Mouse (Mus musculus) gastrocnemius, postnatal 25 days (tissue): ENCODE results near the gene Rasa1. TPM values are rescaled to one million over a fixed set of nuclear protein-coding genes. Genes with fewer than 3 reads are reported as not detected.
A peak's percentile ranks its signal among the peaks of the same experiment; 100 is the strongest.

Experiments
- DNase-seq: peaks from one replicate; pipeline ENCODE4 v3.0.0; 2022
- long read RNA-seq, 2 experiments: library from polyadenylated mRNA; stranded (forward); transcript quantifications; one replicate each; pipeline ENCODE4 v2.0.0; 2021
- total RNA-seq, 2 experiments: library from RNA; stranded (reverse); gene quantifications; 1 replicate in 1 of 2; 2 replicates in 1 of 2; pipeline ENCODE4 v1.2.3; 2021

Rasa1 gene
- 10 to 100 TPM; 14.9 to 15.4 TPM for total RNA-seq
- long read RNA-seq, experiment 1, full-length matches to known transcripts = 3 of 5 reads
- long read RNA-seq, experiment 1, partial matches to known transcripts = 2 of 5 reads
- long read RNA-seq, experiment 1, other reads (novel, unspliced or antisense) = 0 of 5 reads
- long read RNA-seq, experiment 2, full-length matches to known transcripts = 9 of 12 reads
- long read RNA-seq, experiment 2, partial matches to known transcripts = 2 of 12 reads
- long read RNA-seq, experiment 2, other reads (novel, unspliced or antisense) = 1 of 12 reads

- DNase-seq = peak; percentile 97
Observed at GRCm38 (mm10) chr13:85288843-85289713, at the start of gene Rasa1. Gene Rasa1 (minus strand): TSS chr13:85289130.

- DNase-seq = no peak
Observed at GRCm38 (mm10) chr13:85311547-85311946, 22.6 kb upstream of the Rasa1 start.

- no peak for DNase-seq
Observed at GRCm38 (mm10) chr13:85310968-85311367, 22.0 kb upstream of the Rasa1 start.

- no peak for DNase-seq
Observed at GRCm38 (mm10) chr13:85310483-85310882, 21.6 kb upstream of the Rasa1 start.

GRCm38 (mm10) chr13:85306039-85306438, 17.1 kb upstream of the Rasa1 start:
- no peak for DNase-seq

- DNase-seq = no peak
Observed at GRCm38 (mm10) chr13:85290651-85291050, 1.7 kb upstream of the Rasa1 start.

GRCm38 (mm10) chr13:85288574-85288842, 422 bp downstream of the Rasa1 start:
- DNase-seq = no peak

GRCm38 (mm10) chr13:85287876-85288573, 905 bp downstream of the Rasa1 start:
- no peak for DNase-seq

- DNase-seq = no peak
Observed at GRCm38 (mm10) chr13:85282626-85283025, 6.3 kb downstream of the Rasa1 start.

GRCm38 (mm10) chr13:85278951-85279350, 10.0 kb downstream of the Rasa1 start:
- DNase-seq = no peak

GRCm38 (mm10) chr13:85274572-85274971, 14.4 kb downstream of the Rasa1 start:
- DNase-seq = no peak

GRCm38 (mm10) chr13:85273788-85274187, 15.1 kb downstream of the Rasa1 start:
- no peak for DNase-seq

- DNase-seq = no peak
Observed at GRCm38 (mm10) chr13:85238760-85239159, 50.2 kb downstream of the Rasa1 start.

GRCm38 (mm10) chr13:85218656-85219055, 70.3 kb downstream of the Rasa1 start:
- no peak for DNase-seq

GRCm38 (mm10) chr13:85210353-85210752, 78.6 kb downstream of the Rasa1 start:
- DNase-seq = no peak

GRCm38 (mm10) chr13:85208656-85209055, 80.3 kb downstream of the Rasa1 start:
- DNase-seq = no peak

GRCm38 (mm10) chr13:85207493-85207892, 81.4 kb downstream of the Rasa1 start:
- no peak for DNase-seq

GRCm38 (mm10) chr13:85191253-85191652, 97.7 kb downstream of the Rasa1 start:
- DNase-seq = no peak

GRCm38 (mm10) chr13:85189644-85190121, 99.2 kb downstream of the Rasa1 start:
- DNase-seq = peak; percentile 22

GRCm38 (mm10) chr13:85188903-85189643, 99.9 kb downstream of the Rasa1 start, which contains the start of gene Ccnh:
Gene Ccnh (plus strand): TSS chr13:85189408.
- DNase-seq = peak; percentile 89
